8 mouse cellular contexts compared by ENCODE assay signal in genomic region chr6:73249049-73249422, GRCm38 (mm10). TPM values are rescaled to one million over a fixed set of nuclear protein-coding genes. Genes with fewer than 3 reads are reported as not detected.
A peak's percentile ranks its signal among the peaks of the same experiment; 100 is the strongest.
DNase-seq lines count a peak whose midpoint lies in the region; ATAC-seq and TF ChIP-seq lines count a peak whose summit lies in the region.

No protein-coding gene starts in this region.

- H3K9ac ChIP-seq in embryonic facial prominence, embryonic 13.5 days: peak overlapping the region; percentile 96
- peak overlapping the region; percentile 94 for H3K9ac ChIP-seq in hindbrain, embryonic 16.5 days (ENCODE audit: low read depth, low read length)
- peak overlapping the region; percentile 89 for H3K9ac ChIP-seq in liver, embryonic 12.5 days

- H3K4me1 ChIP-seq in embryonic facial prominence, embryonic 13.5 days: peaks cover 13% of the 10 kb centered on the region
- peaks cover 8% of the 10 kb centered on the region for H3K4me1 ChIP-seq in hindbrain, embryonic 16.5 days (ENCODE audit: control insufficient read depth, insufficient read depth, low read depth, low read length)
- H3K4me1 ChIP-seq in liver, embryonic 12.5 days: peaks cover 38% of the 10 kb centered on the region
- H3K4me1 ChIP-seq in small intestine, adult 2 months (ENCODE audit: control insufficient read depth, insufficient read depth, insufficient read length, low read length): peaks cover 21% of the 10 kb centered on the region

- no peak for TF ChIP-seq CTCF in small intestine, adult 2 months (IDR thresholded peaks at IDR 0.05; ENCODE audit: extremely low read depth, insufficient read length, insufficient replicate concordance, low read depth, low read length)

- peak overlapping the region; percentile 97 for H3K4me3 ChIP-seq in embryonic facial prominence, embryonic 13.5 days
- H3K4me3 ChIP-seq in hindbrain, embryonic 16.5 days (ENCODE audit: low read length): peak overlapping the region; percentile 87
- peak overlapping the region; percentile 87 for H3K4me3 ChIP-seq in liver, embryonic 12.5 days
- peak overlapping the region; percentile 99 for H3K4me3 ChIP-seq in small intestine, adult 2 months (ENCODE audit: low read depth, low read length)

- H3K4me2 ChIP-seq in embryonic facial prominence, embryonic 13.5 days: peak overlapping the region; percentile 76
- peak overlapping the region; percentile 69 for H3K4me2 ChIP-seq in hindbrain, embryonic 16.5 days (ENCODE audit: low read length)
- peak overlapping the region; percentile 81 for H3K4me2 ChIP-seq in liver, embryonic 12.5 days

- no peak overlapping the region for H3K27ac ChIP-seq in embryonic facial prominence, embryonic 13.5 days
- no peak overlapping the region for H3K27ac ChIP-seq in hindbrain, embryonic 16.5 days (ENCODE audit: low read depth, low read length)
- peak overlapping the region; percentile 72 for H3K27ac ChIP-seq in liver, embryonic 12.5 days
- peak overlapping the region; percentile 42; the same call in 1 of the 2 replicates for H3K27ac ChIP-seq in small intestine, adult 2 months (ENCODE audit: insufficient read depth, low read depth, low read length)

- WGBS in embryonic facial prominence, embryonic 13.5 days: 8% methylated on average over 12 of the region's 12 CpGs
- WGBS in hindbrain, embryonic 16.5 days: 6% methylated on average over 12 of the region's 12 CpGs
- WGBS in liver, embryonic 12.5 days (ENCODE audit: insufficient replicate concordance): 2% methylated on average over 12 of the region's 12 CpGs
- whole genome bisulfite sequencing in small intestine, adult 2 months: 0% methylated on average over 12 of the region's 12 CpGs

- TF ChIP-seq POLR2A in small intestine, adult 2 months (IDR thresholded peaks at IDR 0.05; ENCODE audit: low read depth, low read length): no peak; the same call in 1 of the 2 replicates

- H3K9me3 ChIP-seq in embryonic facial prominence, embryonic 13.5 days: no peaks in the 10 kb centered on the region
- no peaks in the 10 kb centered on the region for H3K9me3 ChIP-seq in hindbrain, embryonic 16.5 days (ENCODE audit: control insufficient read depth, low read length)
- H3K9me3 ChIP-seq in liver, embryonic 12.5 days (replicated peaks): no peaks in the 10 kb centered on the region

- no peaks in the 10 kb centered on the region for H3K36me3 ChIP-seq in embryonic facial prominence, embryonic 13.5 days
- no peaks in the 10 kb centered on the region for H3K36me3 ChIP-seq in hindbrain, embryonic 16.5 days (ENCODE audit: control insufficient read depth, insufficient read depth, low read length)
- H3K36me3 ChIP-seq in liver, embryonic 12.5 days: peaks cover 3% of the 10 kb centered on the region; the same call in 1 of the 2 replicates
- H3K36me3 ChIP-seq in small intestine, adult 2 months (ENCODE audit: control insufficient read depth, insufficient read depth, low read length): no peaks in the 10 kb centered on the region

- H3K27me3 ChIP-seq in embryonic facial prominence, embryonic 13.5 days: no peaks in the 10 kb centered on the region
- no peaks in the 10 kb centered on the region for H3K27me3 ChIP-seq in hindbrain, embryonic 16.5 days (replicated peaks; ENCODE audit: control insufficient read depth, insufficient read depth, low read length)
- H3K27me3 ChIP-seq in liver, embryonic 12.5 days (replicated peaks): no peaks in the 10 kb centered on the region
- H3K27me3 ChIP-seq in small intestine, adult 2 months (ENCODE audit: control insufficient read depth, insufficient read depth, low read length): no peaks in the 10 kb centered on the region

- peak; percentile 48 for DNase-seq in adrenal gland, adult 2 months
- DNase-seq in adrenal gland, postnatal 4 days (ENCODE audit: low spot score in 2 of 2): no peak
- DNase-seq in R1 (ENCODE audit: low read depth, low spot score): peak; percentile 25
- no peak for DNase-seq in right cerebral cortex, postnatal 36 days (ENCODE audit: low spot score in 2 of 2)

- no peak for ATAC-seq in embryonic facial prominence, embryonic 13.5 days (ENCODE audit: insufficient number of reproducible peaks, insufficient read depth, low FRiP score, low TSS enrichment, low read depth)
- peak; percentile 3; the same call in 1 of the 2 replicates for ATAC-seq in hindbrain, embryonic 16.5 days
- ATAC-seq in liver, embryonic 12.5 days: peak; percentile 36; the same call in 1 of the 2 replicates

RNA-seq across cellular contexts. Expression of gene Suclg1, which starts 0.9 kb away (rescaled TPM):
- 100 to 1,000 TPM; 312 to 405 TPM for total RNA-seq in adrenal gland, adult 2 months (2021)
- 61.3 and 66.1 TPM in 2 replicates for polyA plus RNA-seq in adrenal gland, adult 2 months (2012; rRNA removed)
- total RNA-seq in adrenal gland, postnatal 4 days (2021): 100 to 1,000 TPM; 245 to 281 TPM
- polyA plus RNA-seq in embryonic facial prominence, embryonic 13.5 days (2015; fragmentation: Nextera tagmentation; extraction: Ambion mirVana): 156 and 158 TPM in 2 replicates
- polyA plus RNA-seq in hindbrain, embryonic 16.5 days (2015; fragmentation: Nextera tagmentation; extraction: Ambion mirVana): 137 and 151 TPM in 2 replicates
- polyA plus RNA-seq in liver, embryonic 12.5 days (2016; fragmentation: Nextera tagmentation; extraction: Ambion mirVana): 132 and 137 TPM in 2 replicates
- polyA plus RNA-seq in small intestine, adult 2 months (2012; rRNA removed): 52.7 and 97.0 TPM in 2 replicates

RNA-seq across cellular contexts. Expression of gene Dnah6, which starts 27.6 kb away (rescaled TPM):
- under 1 TPM in 1 of 2 experiments, not detected in 1; 0.03 TPM for total RNA-seq in adrenal gland, adult 2 months (2021)
- 0.01 and 0.02 TPM in 2 replicates for polyA plus RNA-seq in adrenal gland, adult 2 months (2012; rRNA removed)
- under 1 TPM; 0.08 to 0.11 TPM for total RNA-seq in adrenal gland, postnatal 4 days (2021)
- polyA plus RNA-seq in embryonic facial prominence, embryonic 13.5 days (2015; fragmentation: Nextera tagmentation; extraction: Ambion mirVana): not detected in 2 replicates
- 0.37 and 0.43 TPM in 2 replicates for polyA plus RNA-seq in hindbrain, embryonic 16.5 days (2015; fragmentation: Nextera tagmentation; extraction: Ambion mirVana)
- polyA plus RNA-seq in liver, embryonic 12.5 days (2016; fragmentation: Nextera tagmentation; extraction: Ambion mirVana): 0.02 TPM in 2 replicates
- 0.01 and 0.04 TPM in 2 replicates for polyA plus RNA-seq in small intestine, adult 2 months (2012; rRNA removed)

Comparison
In these comparisons a context has a peak if more than half of its experiments do, and no peak if none do; other contexts are left out.
1. DNase-seq: peak in adrenal gland, adult 2 months (single experiment) and R1 (single experiment); none in adrenal gland, postnatal 4 days (0 of 2) and right cerebral cortex, postnatal 36 days (0 of 2).
2. H3K27ac ChIP-seq: peak in liver, embryonic 12.5 days (single experiment) and small intestine, adult 2 months (single experiment); none in embryonic facial prominence, embryonic 13.5 days (single experiment) and hindbrain, embryonic 16.5 days (single experiment).
3. Peak in every context shown above with its lines, with median percentiles within 50 percentile points of each other: H3K4me2 ChIP-seq, H3K4me3 ChIP-seq and H3K9ac ChIP-seq.